Mouse (Mus musculus): ENCODE measurements at regions not wholly inside any gene's neighbourhood (a gene's known extent, or its start where the extent isn't known, plus 50 kb on each side); places are given as distances from the start of the nearest gene placed in this dataset.

- Histone ChIP-seq H3K4me3 (replicated peaks) (no peak overlapping the region), H3K27me3 (no peaks in the 10 kb centered on the region), H3K4me1 (peaks cover 27% of the 10 kb centered on the region), H3K9me3 (replicated peaks) (no peaks in the 10 kb centered on the region), H3K4me2 (replicated peaks) (no peak overlapping the region), H3K27ac (replicated peaks) (no peak overlapping the region), H3K36me3 (no peaks in the 10 kb centered on the region), H3K9ac (no peak overlapping the region)
- 29% methylated on average over 5 of the region's 5 CpGs for WGBS
- ATAC-seq (ENCODE audit: insufficient number of reproducible peaks, low FRiP score, low TSS enrichment, low read depth): no peak
Observed at GRCm38 (mm10) chr2:166206396-166207144, 51.1 kb upstream of the Sulf2 start.
